Mouse (Mus musculus): ENCODE results near the gene Hist1h2ac. TPM values are rescaled to one million over a fixed set of nuclear protein-coding genes. Genes with fewer than 3 reads are reported as not detected.

The Hist1h2ac gene
- 2.6 and 3.1 TPM in 2 replicates for polyA plus RNA-seq (2012; rRNA removed)

DNA sequence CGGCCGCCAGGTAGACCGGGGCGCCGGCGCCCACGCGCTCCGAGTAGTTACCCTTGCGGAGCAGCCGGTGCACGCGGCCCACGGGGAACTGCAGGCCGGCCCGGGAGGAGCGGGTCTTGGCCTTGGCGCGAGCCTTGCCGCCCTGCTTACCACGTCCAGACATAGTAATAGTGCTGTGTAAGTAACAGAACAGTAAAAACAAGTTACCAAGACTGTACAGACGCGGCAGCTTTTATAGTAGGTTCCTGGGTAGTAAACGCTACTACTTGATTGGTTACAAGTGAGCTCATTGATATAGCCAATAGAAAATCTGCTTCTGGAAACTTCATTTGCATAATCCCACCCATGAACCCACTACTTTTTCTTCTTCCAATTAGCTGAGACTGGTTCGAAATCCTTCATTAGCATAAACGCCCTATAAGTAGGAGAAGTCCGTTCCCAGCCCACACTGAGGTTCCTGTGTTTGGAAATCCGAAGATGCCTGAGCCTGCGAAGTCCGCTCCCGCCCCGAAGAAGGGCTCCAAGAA, at the start of gene Hist1h2ac, which contains the start of gene Hist1h2bc:
Gene Hist1h2ac (minus strand): TSS at position 194 of the 527 bp plus-strand sequence.
Gene Hist1h2bc (plus strand): TSS at position 445 of the 527 bp plus-strand sequence.

DNA sequence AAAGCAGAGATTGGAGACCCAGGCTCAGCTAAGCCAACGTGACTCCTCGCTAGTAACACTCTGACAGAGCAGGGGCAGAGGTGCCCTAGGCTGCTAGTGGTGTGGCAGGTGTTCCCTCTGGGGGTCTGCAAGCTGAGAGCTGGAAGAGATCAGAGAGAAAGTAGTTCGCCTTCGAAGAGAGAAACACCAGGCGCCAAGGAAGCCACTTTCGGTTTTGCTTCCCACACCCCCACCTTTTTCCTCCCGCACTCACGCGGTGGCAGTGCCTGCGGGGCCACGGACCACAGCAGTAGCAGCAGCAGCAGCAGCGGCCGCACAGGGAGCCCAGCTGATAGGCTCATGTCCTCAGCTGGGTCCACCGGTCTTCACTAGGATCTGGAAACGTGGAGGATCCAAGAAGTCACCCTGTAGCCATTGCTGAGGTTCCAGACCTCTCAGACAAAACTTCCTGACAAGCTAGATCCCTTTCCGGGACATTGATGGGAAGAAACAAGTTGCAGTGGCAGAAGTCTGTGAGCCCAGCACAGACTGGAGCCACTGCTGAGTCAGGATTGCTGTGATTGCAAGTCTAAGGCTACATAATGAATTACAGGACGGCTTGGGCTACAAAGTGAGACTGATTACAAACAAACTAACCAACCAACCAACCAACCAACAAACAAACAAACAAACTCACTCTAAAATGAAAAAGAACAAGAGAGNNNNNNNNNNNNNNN, 26.8 kb upstream of the Hist1h2ac start, which contains the start of gene Hfe:
Gene Hfe (minus strand): TSS at position 481 of the 716 bp plus-strand sequence.

GRCm38 (mm10) chr13:23698300-23698693, 14.5 kb upstream of the Hist1h2ac start, which contains the start of gene Hist1h4c:
TSS of gene Hist1h4c (minus strand) at chr13:23698454.

DNA sequence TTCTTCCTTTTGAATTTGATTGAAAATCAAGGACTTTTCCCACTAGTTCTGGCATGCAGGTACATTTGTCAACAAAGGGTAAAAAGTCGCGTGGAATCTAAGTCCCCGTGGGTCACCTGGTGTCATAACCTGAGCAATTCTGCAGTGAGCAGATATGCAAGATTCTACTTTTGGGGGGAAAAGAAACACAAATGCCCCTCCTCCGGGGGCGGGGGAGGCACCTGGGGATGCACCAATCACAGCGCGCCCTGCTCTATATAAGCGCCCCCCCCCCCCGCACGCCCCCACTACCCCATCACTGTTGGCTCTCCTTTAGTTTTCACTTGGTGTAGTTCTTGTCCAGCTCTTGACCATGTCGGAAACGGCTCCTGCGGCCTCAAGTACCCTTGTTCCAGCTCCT, 11.8 kb upstream of the Hist1h2ac start, which contains the start of gene Hist1h1t:
Gene Hist1h1t (plus strand): TSS at position 301 of the 400 bp plus-strand sequence.

Other genes with a start within 250 kb of the Hist1h2ac start
- 0.05 TPM in 1 of 2 replicates, not detected in the other for gene Btn1a1, start 218.0 kb downstream of the Hist1h2ac start, polyA plus RNA-seq (2012; rRNA removed)
- not detected in 2 replicates for gene Btn2a2, start 195.1 kb downstream of the Hist1h2ac start, polyA plus RNA-seq (2012; rRNA removed)
- gene Hist1h4h, start 152.9 kb downstream of the Hist1h2ac start, polyA plus RNA-seq (2012; rRNA removed), result 61.1 and 64.4 TPM in 2 replicates
- 294 and 1,013 TPM in 2 replicates for gene Hist1h2af, start 150.0 kb downstream of the Hist1h2ac start, polyA plus RNA-seq (2012; rRNA removed)
- gene Hist1h3g, start 148.5 kb downstream of the Hist1h2ac start, polyA plus RNA-seq (2012; rRNA removed), result 48.3 and 64.0 TPM in 2 replicates
- gene Hist1h2bh, start 140.6 kb downstream of the Hist1h2ac start, polyA plus RNA-seq (2012; rRNA removed), result 5.4 and 6.9 TPM in 2 replicates
- gene Hist1h3f, start 139.9 kb downstream of the Hist1h2ac start, polyA plus RNA-seq (2012; rRNA removed), result 11.5 and 15.6 TPM in 2 replicates
- gene Hist1h4f, start 132.3 kb downstream of the Hist1h2ac start, polyA plus RNA-seq (2012; rRNA removed), result 11.2 and 13.2 TPM in 2 replicates
- 0.21 and 0.27 TPM in 2 replicates for gene Hist1h1d, start 130.7 kb downstream of the Hist1h2ac start, polyA plus RNA-seq (2012; rRNA removed)
- gene Hist1h3e, start 121.6 kb downstream of the Hist1h2ac start, polyA plus RNA-seq (2012; rRNA removed), result 47.5 and 78.7 TPM in 2 replicates
- gene Hist1h2ae, start 112.7 kb downstream of the Hist1h2ac start, polyA plus RNA-seq (2012; rRNA removed), result 24.2 and 35.8 TPM in 2 replicates
- 52.2 and 87.2 TPM in 2 replicates for gene Hist1h2bg, start 112.6 kb downstream of the Hist1h2ac start, polyA plus RNA-seq (2012; rRNA removed)
- 15.9 and 25.7 TPM in 2 replicates for gene Hist1h2bf, start 109.8 kb downstream of the Hist1h2ac start, polyA plus RNA-seq (2012; rRNA removed)
- gene Hist1h2ad, start 109.6 kb downstream of the Hist1h2ac start, polyA plus RNA-seq (2012; rRNA removed), result 17.3 and 24.2 TPM in 2 replicates
- gene Hist1h3d, start 108.2 kb downstream of the Hist1h2ac start, polyA plus RNA-seq (2012; rRNA removed), result 18.4 and 28.3 TPM in 2 replicates
- gene Hist1h4d, start 102.3 kb downstream of the Hist1h2ac start, polyA plus RNA-seq (2012; rRNA removed), result 10.1 and 14.2 TPM in 2 replicates
- 2.6 and 3.4 TPM in 2 replicates for gene Hist1h2be, start 62.8 kb downstream of the Hist1h2ac start, polyA plus RNA-seq (2012; rRNA removed)
- 2.3 and 2.7 TPM in 2 replicates for gene Hist1h1e, start 61.4 kb downstream of the Hist1h2ac start, polyA plus RNA-seq (2012; rRNA removed)
- gene Hist1h2bc, start 251 bp upstream of the Hist1h2ac start, polyA plus RNA-seq (2012; rRNA removed), result 251 and 289 TPM in 2 replicates
- not detected in 2 replicates for gene Hist1h1t, start 11.9 kb upstream of the Hist1h2ac start, polyA plus RNA-seq (2012; rRNA removed)
- 9.0 and 13.0 TPM in 2 replicates for gene Hist1h4c, start 14.5 kb upstream of the Hist1h2ac start, polyA plus RNA-seq (2012; rRNA removed)
- gene Hfe, start 26.9 kb upstream of the Hist1h2ac start, polyA plus RNA-seq (2012; rRNA removed), result 11.5 and 18.9 TPM in 2 replicates
- gene Hist1h1c, start 54.9 kb upstream of the Hist1h2ac start, polyA plus RNA-seq (2012; rRNA removed), result 35.1 and 42.3 TPM in 2 replicates
- gene Hist1h3c, start 61.7 kb upstream of the Hist1h2ac start, polyA plus RNA-seq (2012; rRNA removed), result 43.8 and 64.9 TPM in 2 replicates
- gene Hist1h2bb, start 62.8 kb upstream of the Hist1h2ac start, polyA plus RNA-seq (2012; rRNA removed), result 18.2 and 27.3 TPM in 2 replicates
- 36.8 and 63.0 TPM in 2 replicates for gene Hist1h2ab, start 67.2 kb upstream of the Hist1h2ac start, polyA plus RNA-seq (2012; rRNA removed)
- gene Hist1h3b, start 68.3 kb upstream of the Hist1h2ac start, polyA plus RNA-seq (2012; rRNA removed), result 36.8 and 58.4 TPM in 2 replicates
- gene Hist1h4b, start 73.1 kb upstream of the Hist1h2ac start, polyA plus RNA-seq (2012; rRNA removed), result 6.5 and 10.1 TPM in 2 replicates
- 17.5 and 20.9 TPM in 2 replicates for gene Hist1h4a, start 77.3 kb upstream of the Hist1h2ac start, polyA plus RNA-seq (2012; rRNA removed)
- gene Hist1h3a, start 78.4 kb upstream of the Hist1h2ac start, polyA plus RNA-seq (2012; rRNA removed), result 37.1 and 48.7 TPM in 2 replicates
- gene Hist1h1a, start 79.7 kb upstream of the Hist1h2ac start, polyA plus RNA-seq (2012; rRNA removed), result 0.79 and 1.0 TPM in 2 replicates
- gene Trim38, start 86.0 kb upstream of the Hist1h2ac start, polyA plus RNA-seq (2012; rRNA removed), result 0.09 TPM in 1 of 2 replicates, not detected in the other
- 0.09 TPM in 1 of 2 replicates, not detected in the other for gene Slc17a2, start 123.0 kb upstream of the Hist1h2ac start, polyA plus RNA-seq (2012; rRNA removed)
- not detected in 2 replicates for gene Slc17a3, start 155.5 kb upstream of the Hist1h2ac start, polyA plus RNA-seq (2012; rRNA removed)
- not detected in 2 replicates for gene Slc17a1, start 183.8 kb upstream of the Hist1h2ac start, polyA plus RNA-seq (2012; rRNA removed)
- gene Slc17a4, start 231.1 kb upstream of the Hist1h2ac start, polyA plus RNA-seq (2012; rRNA removed), result 0.09 TPM in 1 of 2 replicates, not detected in the other